Mouse (Mus musculus): ENCODE results near the gene Atp5g3. TPM values are rescaled to one million over a fixed set of nuclear protein-coding genes. Genes with fewer than 3 reads are reported as not detected.

Gene Atp5g3
- polyA plus RNA-seq (2015; fragmentation: Nextera tagmentation; extraction: Ambion mirVana): 1,452 and 1,475 TPM in 2 replicates

GRCm38 (mm10) chr2:73911175-73911700, at the start of gene Atp5g3:
Gene Atp5g3, minus strand, starts transcription at chr2:73911326.
- Histone ChIP-seq H3K4me3 (ENCODE audit: low read length) (peak within 1 kb of the TSS; percentile 99), H3K4me1 (ENCODE audit: insufficient read depth, low read length) (peaks cover 16% of the 10 kb centered on the region; the same call in 1 of the 2 replicates), H3K27ac (ENCODE audit: low read length) (peak within 1 kb of the TSS; percentile 93), H3K36me3 (ENCODE audit: insufficient read depth, low read length) (peaks cover 30% of the 10 kb centered on the region), H3K4me2 (replicated peaks; ENCODE audit: low read depth, low read length) (peak within 1 kb of the TSS; percentile 81), H3K27me3 (ENCODE audit: insufficient read depth, low read length) (no peaks in the 10 kb centered on the region), H3K9ac (replicated peaks; ENCODE audit: low read length) (peak within 1 kb of the TSS; percentile 100), H3K9me3 (ENCODE audit: low read length) (no peaks in the 10 kb centered on the region)
- ATAC-seq (ENCODE audit: low FRiP score, low TSS enrichment): peak; percentile 94
- under 1% methylated on average over 38 of the region's 38 CpGs for WGBS

DNA sequence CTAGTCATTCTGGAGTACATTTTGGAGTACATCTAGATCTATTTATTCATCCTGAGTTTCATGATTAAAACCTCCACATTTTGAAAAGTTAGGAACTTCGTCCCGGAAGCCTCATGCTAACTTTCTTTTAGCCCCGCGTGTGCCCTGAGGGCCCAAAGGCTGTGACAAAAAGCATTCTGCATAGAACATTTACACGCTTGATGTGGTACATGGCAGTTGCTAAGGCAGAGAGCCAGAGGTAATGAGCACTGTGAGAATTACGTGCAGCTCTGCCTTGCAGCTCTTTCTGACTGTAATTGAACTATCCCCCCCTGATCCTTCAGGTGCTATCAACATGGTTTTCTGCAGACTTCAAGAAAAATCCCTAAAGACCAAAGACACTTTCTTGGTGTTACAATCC, 47.2 kb upstream of the Atp5g3 start:
- H3K4me1 ChIP-seq (ENCODE audit: insufficient read depth, low read length): peaks cover 2% of the 10 kb centered on the region; the same call in 1 of the 2 replicates
- no peaks in the 10 kb centered on the region for H3K27me3 ChIP-seq (ENCODE audit: insufficient read depth, low read length)
- no peaks in the 10 kb centered on the region for H3K36me3 ChIP-seq (ENCODE audit: insufficient read depth, low read length)
- 64% methylated on average over 6 of the region's 6 CpGs for WGBS
- no peak overlapping the region for H3K4me3 ChIP-seq (ENCODE audit: low read length)
- no peak overlapping the region for H3K27ac ChIP-seq (ENCODE audit: low read length)
- no peak overlapping the region for H3K9ac ChIP-seq (replicated peaks; ENCODE audit: low read length)
- H3K4me2 ChIP-seq (replicated peaks; ENCODE audit: low read depth, low read length): no peak overlapping the region
- H3K9me3 ChIP-seq (ENCODE audit: low read length): no peaks in the 10 kb centered on the region
- no peak for ATAC-seq (ENCODE audit: low FRiP score, low TSS enrichment)

DNA sequence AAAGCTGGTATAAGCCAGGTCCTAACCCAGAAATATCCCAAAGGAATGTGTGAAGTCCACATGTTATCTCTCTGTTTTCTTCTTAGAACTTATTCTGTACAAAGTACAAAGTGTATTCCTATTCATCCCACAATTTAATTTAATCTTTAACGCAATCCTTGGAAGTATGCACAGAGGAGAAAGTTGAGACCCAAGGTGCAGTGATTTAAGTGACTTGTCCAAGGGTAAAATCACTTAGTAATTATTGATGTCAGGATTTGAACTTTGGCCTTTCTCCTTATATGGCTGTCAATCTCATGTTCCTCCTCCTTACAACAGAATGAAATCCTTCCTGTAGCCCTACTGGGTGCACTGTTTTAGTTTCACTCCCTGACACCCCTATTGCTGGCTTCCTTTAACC, 42.5 kb upstream of the Atp5g3 start:
- peak; percentile 35; the same call in 1 of the 2 replicates for ATAC-seq (ENCODE audit: low FRiP score, low TSS enrichment)
- no peaks in the 10 kb centered on the region for H3K36me3 ChIP-seq (ENCODE audit: insufficient read depth, low read length)
- no peak overlapping the region for H3K4me3 ChIP-seq (ENCODE audit: low read length)
- no peak overlapping the region for H3K9ac ChIP-seq (replicated peaks; ENCODE audit: low read length)
- WGBS: 61% methylated on average over 1 of the region's 1 CpGs
- no peak overlapping the region for H3K27ac ChIP-seq (ENCODE audit: low read length)
- H3K27me3 ChIP-seq (ENCODE audit: insufficient read depth, low read length): no peaks in the 10 kb centered on the region
- peaks cover 17% of the 10 kb centered on the region; the same call in 1 of the 2 replicates for H3K4me1 ChIP-seq (ENCODE audit: insufficient read depth, low read length)
- no peak overlapping the region for H3K4me2 ChIP-seq (replicated peaks; ENCODE audit: low read depth, low read length)
- H3K9me3 ChIP-seq (ENCODE audit: low read length): no peaks in the 10 kb centered on the region

- Histone ChIP-seq H3K4me2 (replicated peaks; ENCODE audit: low read depth, low read length) (0 out of 2 replicates have a peak overlapping the region, but pooled peaks have one; percentile 4), H3K4me3 (ENCODE audit: low read length) (no peak overlapping the region), H3K27ac (ENCODE audit: low read length) (no peak overlapping the region), H3K9ac (replicated peaks; ENCODE audit: low read length) (no peak overlapping the region), H3K9me3 (ENCODE audit: low read length) (no peaks in the 10 kb centered on the region), H3K27me3 (ENCODE audit: insufficient read depth, low read length) (no peaks in the 10 kb centered on the region), H3K4me1 (ENCODE audit: insufficient read depth, low read length) (peaks cover 17% of the 10 kb centered on the region; the same call in 1 of the 2 replicates), H3K36me3 (ENCODE audit: insufficient read depth, low read length) (no peaks in the 10 kb centered on the region)
- WGBS: 16% methylated on average over 8 of the region's 8 CpGs
- ATAC-seq (ENCODE audit: low FRiP score, low TSS enrichment): peak; percentile 27; the same call in 1 of the 2 replicates
Measured at GRCm38 (mm10) chr2:73952597-73953219, 41.6 kb upstream of the Atp5g3 start.

DNA sequence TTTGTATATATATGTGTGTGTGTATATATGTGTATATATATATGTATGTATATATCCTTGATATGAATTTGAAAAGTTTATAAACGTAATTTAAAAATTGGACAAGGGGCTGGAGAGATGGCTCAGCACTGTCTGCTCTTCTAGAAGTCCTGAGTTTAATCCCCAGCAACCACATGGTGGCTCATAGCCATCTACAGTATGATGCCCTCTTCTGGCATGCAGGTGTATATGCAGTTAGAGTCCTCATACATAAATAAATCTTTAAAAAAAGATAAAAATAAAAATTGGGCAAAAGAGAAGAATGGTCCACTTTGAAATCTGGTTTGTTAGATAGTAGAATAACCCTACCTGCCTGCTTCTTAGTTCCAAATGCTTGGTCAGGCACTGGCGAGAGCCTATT, 36.2 kb upstream of the Atp5g3 start:
- 87% methylated on average over 2 of the region's 2 CpGs for WGBS
- Histone ChIP-seq H3K4me1 (ENCODE audit: insufficient read depth, low read length) (0 out of 2 replicates have a peak, but pooled peaks cover 6% of the 10 kb centered on the region), H3K4me3 (ENCODE audit: low read length) (no peak overlapping the region), H3K27ac (ENCODE audit: low read length) (no peak overlapping the region), H3K4me2 (replicated peaks; ENCODE audit: low read depth, low read length) (no peak overlapping the region), H3K36me3 (ENCODE audit: insufficient read depth, low read length) (no peaks in the 10 kb centered on the region), H3K27me3 (ENCODE audit: insufficient read depth, low read length) (no peaks in the 10 kb centered on the region), H3K9ac (replicated peaks; ENCODE audit: low read length) (no peak overlapping the region), H3K9me3 (ENCODE audit: low read length) (no peaks in the 10 kb centered on the region)
- ATAC-seq (ENCODE audit: low FRiP score, low TSS enrichment): no peak

GRCm38 (mm10) chr2:73943735-73944134, 32.6 kb upstream of the Atp5g3 start:
- no peak for ATAC-seq (ENCODE audit: low FRiP score, low TSS enrichment)
- H3K9me3 ChIP-seq (ENCODE audit: low read length): no peaks in the 10 kb centered on the region
- H3K27ac ChIP-seq (ENCODE audit: low read length): no peak overlapping the region
- no peaks in the 10 kb centered on the region for H3K27me3 ChIP-seq (ENCODE audit: insufficient read depth, low read length)
- no peak overlapping the region for H3K9ac ChIP-seq (replicated peaks; ENCODE audit: low read length)
- WGBS: 90% methylated on average over 8 of the region's 8 CpGs
- no peaks in the 10 kb centered on the region for H3K36me3 ChIP-seq (ENCODE audit: insufficient read depth, low read length)
- no peak overlapping the region for H3K4me3 ChIP-seq (ENCODE audit: low read length)
- H3K4me1 ChIP-seq (ENCODE audit: insufficient read depth, low read length): no peaks in the 10 kb centered on the region
- H3K4me2 ChIP-seq (replicated peaks; ENCODE audit: low read depth, low read length): no peak overlapping the region

DNA sequence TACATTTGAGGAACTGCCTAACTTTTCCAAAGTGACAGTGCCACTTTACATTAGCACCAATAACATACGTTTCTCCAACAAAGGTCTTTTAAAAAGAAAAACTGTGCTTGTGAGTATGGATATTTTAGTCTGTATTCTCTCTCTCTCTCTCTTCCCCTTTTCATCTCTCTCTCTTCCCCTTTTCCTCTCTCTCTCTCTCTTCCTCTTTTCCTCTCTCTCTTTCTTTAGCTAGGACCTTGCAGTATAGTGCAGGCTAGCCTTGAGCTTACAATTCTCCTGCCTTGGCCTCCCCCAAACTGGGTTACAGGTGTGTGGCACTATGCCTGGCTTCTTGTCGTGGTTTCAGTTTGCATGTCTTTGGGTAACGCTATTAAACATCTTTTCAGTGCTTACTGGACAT, 31.7 kb upstream of the Atp5g3 start:
- ATAC-seq (ENCODE audit: low FRiP score, low TSS enrichment): no peak
- no peak overlapping the region for H3K9ac ChIP-seq (replicated peaks; ENCODE audit: low read length)
- WGBS: 84% methylated on average over 3 of the region's 3 CpGs
- no peak overlapping the region for H3K4me3 ChIP-seq (ENCODE audit: low read length)
- no peaks in the 10 kb centered on the region for H3K4me1 ChIP-seq (ENCODE audit: insufficient read depth, low read length)
- no peaks in the 10 kb centered on the region for H3K36me3 ChIP-seq (ENCODE audit: insufficient read depth, low read length)
- no peak overlapping the region for H3K27ac ChIP-seq (ENCODE audit: low read length)
- no peaks in the 10 kb centered on the region for H3K27me3 ChIP-seq (ENCODE audit: insufficient read depth, low read length)
- H3K9me3 ChIP-seq (ENCODE audit: low read length): no peaks in the 10 kb centered on the region
- H3K4me2 ChIP-seq (replicated peaks; ENCODE audit: low read depth, low read length): no peak overlapping the region

GRCm38 (mm10) chr2:73941281-73941680, 30.2 kb upstream of the Atp5g3 start:
- Histone ChIP-seq H3K36me3 (ENCODE audit: insufficient read depth, low read length) (no peaks in the 10 kb centered on the region), H3K4me3 (ENCODE audit: low read length) (no peak overlapping the region), H3K9me3 (ENCODE audit: low read length) (no peaks in the 10 kb centered on the region), H3K4me1 (ENCODE audit: insufficient read depth, low read length) (no peaks in the 10 kb centered on the region), H3K9ac (replicated peaks; ENCODE audit: low read length) (no peak overlapping the region), H3K27me3 (ENCODE audit: insufficient read depth, low read length) (no peaks in the 10 kb centered on the region), H3K27ac (ENCODE audit: low read length) (no peak overlapping the region), H3K4me2 (replicated peaks; ENCODE audit: low read depth, low read length) (no peak overlapping the region)
- ATAC-seq (ENCODE audit: low FRiP score, low TSS enrichment): no peak
- 68% methylated on average over 1 of the region's 1 CpGs for WGBS

DNA sequence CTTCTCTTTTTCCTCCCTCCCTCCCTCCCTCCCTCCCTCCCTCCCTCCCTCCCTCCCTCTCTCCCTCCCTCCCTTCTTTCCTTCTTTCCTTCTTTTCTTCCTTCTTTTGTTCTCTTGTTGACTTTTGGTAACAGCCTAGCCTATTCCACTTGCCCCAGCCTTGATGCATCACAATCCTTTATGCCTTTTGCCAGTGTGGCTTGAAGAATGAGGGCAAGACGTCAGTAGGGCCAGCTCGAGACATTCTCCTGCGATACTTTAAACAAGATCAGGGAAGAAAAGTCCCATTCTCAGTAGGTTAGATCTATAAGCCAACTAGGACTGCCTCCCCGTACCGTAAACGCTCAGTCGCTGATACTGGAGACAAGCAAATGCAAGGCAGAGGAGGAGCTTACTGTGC, 29.3 kb upstream of the Atp5g3 start:
- WGBS: 83% methylated on average over 7 of the region's 7 CpGs
- no peak for ATAC-seq (ENCODE audit: low FRiP score, low TSS enrichment)

DNA sequence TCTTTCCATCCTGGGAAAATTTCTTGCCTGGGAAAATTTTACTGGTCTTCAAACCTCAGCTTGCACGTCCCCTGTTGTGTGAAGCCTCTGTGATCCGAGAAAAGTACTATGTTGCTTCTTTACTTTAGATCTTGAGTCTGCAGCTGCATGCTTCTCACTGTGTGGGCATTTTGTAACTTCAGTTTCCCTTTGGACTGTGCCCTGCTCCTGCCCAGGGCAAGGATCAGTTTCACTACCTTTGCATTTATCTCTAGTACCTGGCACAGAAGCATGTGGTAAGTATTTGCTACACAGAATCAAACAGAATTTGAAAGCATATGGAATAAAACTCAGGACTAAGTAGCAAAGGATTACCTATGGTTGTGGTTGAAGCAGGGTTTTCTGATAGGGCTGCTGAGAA, 27.8 kb upstream of the Atp5g3 start:
- Histone ChIP-seq H3K4me2 (replicated peaks; ENCODE audit: low read depth, low read length) (no peak overlapping the region), H3K4me1 (ENCODE audit: insufficient read depth, low read length) (no peaks in the 10 kb centered on the region), H3K27ac (ENCODE audit: low read length) (no peak overlapping the region), H3K27me3 (ENCODE audit: insufficient read depth, low read length) (no peaks in the 10 kb centered on the region), H3K9me3 (ENCODE audit: low read length) (no peaks in the 10 kb centered on the region), H3K36me3 (ENCODE audit: insufficient read depth, low read length) (no peaks in the 10 kb centered on the region), H3K4me3 (ENCODE audit: low read length) (no peak overlapping the region), H3K9ac (replicated peaks; ENCODE audit: low read length) (no peak overlapping the region)
- WGBS: 86% methylated on average over 2 of the region's 2 CpGs
- no peak for ATAC-seq (ENCODE audit: low FRiP score, low TSS enrichment)

More for the DNA sequence above, 29.3 kb upstream of the Atp5g3 start:
- Histone ChIP-seq H3K4me2 (replicated peaks; ENCODE audit: low read depth, low read length) (no peak overlapping the region), H3K9me3 (ENCODE audit: low read length) (no peaks in the 10 kb centered on the region), H3K27me3 (ENCODE audit: insufficient read depth, low read length) (no peaks in the 10 kb centered on the region), H3K36me3 (ENCODE audit: insufficient read depth, low read length) (no peaks in the 10 kb centered on the region), H3K4me1 (ENCODE audit: insufficient read depth, low read length) (no peaks in the 10 kb centered on the region), H3K27ac (ENCODE audit: low read length) (no peak overlapping the region), H3K4me3 (ENCODE audit: low read length) (no peak overlapping the region), H3K9ac (replicated peaks; ENCODE audit: low read length) (no peak overlapping the region)

Measured in kidney, embryonic 16.5 days (tissue).